Mouse (Mus musculus): ENCODE data around the gene Npepl1.

The Npepl1 gene

GRCm38 (mm10) chr2:174107375-174107774 is 2.8 kb upstream of the Npepl1 start:
- no peak for DNase-seq (ENCODE audit: inconsistent age in 2 of 2, low spot score in 1 of 2)

- peak; percentile 62 to 87 for DNase-seq (ENCODE audit: inconsistent age in 2 of 2, low spot score in 1 of 2)
Measured at GRCm38 (mm10) chr2:174110783-174111549, 817 bp downstream of the Npepl1 start.

- no peak for DNase-seq (ENCODE audit: inconsistent age in 2 of 2, low spot score in 1 of 2)
Measured at GRCm38 (mm10) chr2:174112931-174113330, 2.8 kb downstream of the Npepl1 start.

- DNase-seq (ENCODE audit: inconsistent age in 2 of 2, low spot score in 1 of 2): peak in 1 of 2 experiments; percentile 50
Measured at GRCm38 (mm10) chr2:174114148-174114864, 4.2 kb downstream of the Npepl1 start.

GRCm38 (mm10) chr2:174116929-174117328 is 6.8 kb downstream of the Npepl1 start:
- no peak for DNase-seq (ENCODE audit: inconsistent age in 2 of 2, low spot score in 1 of 2)

GRCm38 (mm10) chr2:174118141-174118540 is 8.0 kb downstream of the Npepl1 start:
- no peak for DNase-seq (ENCODE audit: inconsistent age in 2 of 2, low spot score in 1 of 2)

- DNase-seq (ENCODE audit: inconsistent age in 2 of 2, low spot score in 1 of 2): no peak
Measured at GRCm38 (mm10) chr2:174119259-174119658, 9.1 kb downstream of the Npepl1 start.

- no peak for DNase-seq (ENCODE audit: inconsistent age in 2 of 2, low spot score in 1 of 2)
Measured at GRCm38 (mm10) chr2:174120631-174121030, 10.5 kb downstream of the Npepl1 start.

- no peak for DNase-seq (ENCODE audit: inconsistent age in 2 of 2, low spot score in 1 of 2)
Measured at GRCm38 (mm10) chr2:174121411-174121947, 11.3 kb downstream of the Npepl1 start.

- DNase-seq (ENCODE audit: inconsistent age in 2 of 2, low spot score in 1 of 2): no peak
Measured at GRCm38 (mm10) chr2:174122331-174122730, 12.2 kb downstream of the Npepl1 start.

GRCm38 (mm10) chr2:174123731-174124130 is 13.6 kb downstream of the Npepl1 start:
- no peak for DNase-seq (ENCODE audit: inconsistent age in 2 of 2, low spot score in 1 of 2)

- DNase-seq (ENCODE audit: inconsistent age in 2 of 2, low spot score in 1 of 2): peak; percentile 40 to 66
Measured at GRCm38 (mm10) chr2:174126522-174127375, 16.6 kb downstream of the Npepl1 start.

GRCm38 (mm10) chr2:174127376-174127713 is 17.2 kb downstream of the Npepl1 start:
- DNase-seq (ENCODE audit: inconsistent age in 2 of 2, low spot score in 1 of 2): peak in 1 of 2 experiments; percentile 21

- DNase-seq (ENCODE audit: inconsistent age in 2 of 2, low spot score in 1 of 2): no peak
Measured at GRCm38 (mm10) chr2:174128926-174129325, 18.8 kb downstream of the Npepl1 start.

- DNase-seq (ENCODE audit: inconsistent age in 2 of 2, low spot score in 1 of 2): no peak
Measured at GRCm38 (mm10) chr2:174130468-174131097, 20.4 kb downstream of the Npepl1 start.

- no peak for DNase-seq (ENCODE audit: inconsistent age in 2 of 2, low spot score in 1 of 2)
Measured at GRCm38 (mm10) chr2:174132413-174132969, 22.3 kb downstream of the Npepl1 start.

GRCm38 (mm10) chr2:174159035-174159434 is 48.9 kb downstream of the Npepl1 start:
- no peak for DNase-seq (ENCODE audit: inconsistent age in 2 of 2, low spot score in 1 of 2)

GRCm38 (mm10) chr2:174160461-174160860 is 50.3 kb downstream of the Npepl1 start:
- no peak for DNase-seq (ENCODE audit: inconsistent age in 2 of 2, low spot score in 1 of 2)

Data from adrenal gland, adult (tissue).